Mouse (Mus musculus): ENCODE data around the gene Gdf9.

Gene Gdf9

DNA sequence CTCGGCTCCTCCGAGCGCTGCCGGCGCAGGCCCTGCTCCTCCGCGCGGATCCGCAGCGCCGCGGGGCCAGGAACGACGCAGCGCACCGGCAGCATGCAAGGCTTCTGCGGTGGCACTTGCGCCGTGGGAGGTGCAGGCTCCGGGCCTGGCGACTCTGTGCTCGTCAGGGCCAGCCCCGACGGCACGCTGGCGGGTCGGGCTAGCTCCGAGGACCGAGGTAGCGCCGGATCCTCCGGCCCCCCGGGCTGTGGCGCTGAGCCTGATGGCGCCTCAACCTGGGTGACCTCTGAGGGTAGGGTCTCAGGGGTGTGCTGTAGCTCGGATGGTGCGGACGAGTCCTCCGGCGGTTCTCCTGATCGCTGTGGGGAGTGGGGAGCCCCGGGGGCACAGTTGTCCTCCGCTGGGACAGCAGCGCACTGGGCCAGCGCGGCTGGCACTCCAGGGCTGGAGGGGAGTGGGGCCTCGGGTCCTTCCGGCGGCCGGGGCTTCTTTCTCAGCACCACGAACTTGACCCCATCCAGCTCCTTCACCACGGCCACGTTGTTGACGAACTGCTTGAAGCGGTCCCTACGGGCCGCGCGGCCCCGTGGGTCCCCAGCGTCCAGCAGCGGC lies 48.5 kb downstream of the Gdf9 start:
- no peak for DNase-seq

DNA sequence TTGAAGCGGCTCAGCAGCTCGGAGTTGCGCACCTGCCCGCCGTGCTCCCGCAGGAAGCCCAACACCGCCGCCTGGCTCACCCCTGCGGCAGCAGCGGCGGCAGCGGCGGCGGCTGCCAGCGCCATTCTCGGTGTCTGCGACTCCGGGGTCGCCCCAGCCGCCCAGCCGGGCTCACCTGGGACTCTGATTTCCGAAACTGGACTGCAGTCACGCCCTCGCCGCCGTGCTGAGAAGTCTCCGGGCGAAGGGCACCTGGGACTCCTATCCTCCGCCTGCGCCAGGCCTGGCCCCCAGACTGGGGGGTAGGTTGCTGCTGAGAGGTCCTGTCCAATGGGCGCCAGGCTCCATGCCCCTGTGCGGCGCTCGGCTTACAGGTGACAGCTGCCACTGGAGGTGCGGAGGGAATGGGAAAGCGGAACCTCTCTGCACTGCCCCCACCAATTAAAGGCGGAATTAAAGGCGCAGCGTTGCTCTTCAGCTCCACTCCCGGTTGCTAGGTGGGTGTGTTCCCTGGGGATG lies 49.0 kb downstream of the Gdf9 start, which contains the start of the genes Gm9945 and Sowaha:
TSS of gene Gm9945 (plus strand) at position 384 of the 519 bp plus-strand sequence.
TSS of gene Sowaha (minus strand) at position 492 of the 519 bp plus-strand sequence.
- no peak for DNase-seq

DNA sequence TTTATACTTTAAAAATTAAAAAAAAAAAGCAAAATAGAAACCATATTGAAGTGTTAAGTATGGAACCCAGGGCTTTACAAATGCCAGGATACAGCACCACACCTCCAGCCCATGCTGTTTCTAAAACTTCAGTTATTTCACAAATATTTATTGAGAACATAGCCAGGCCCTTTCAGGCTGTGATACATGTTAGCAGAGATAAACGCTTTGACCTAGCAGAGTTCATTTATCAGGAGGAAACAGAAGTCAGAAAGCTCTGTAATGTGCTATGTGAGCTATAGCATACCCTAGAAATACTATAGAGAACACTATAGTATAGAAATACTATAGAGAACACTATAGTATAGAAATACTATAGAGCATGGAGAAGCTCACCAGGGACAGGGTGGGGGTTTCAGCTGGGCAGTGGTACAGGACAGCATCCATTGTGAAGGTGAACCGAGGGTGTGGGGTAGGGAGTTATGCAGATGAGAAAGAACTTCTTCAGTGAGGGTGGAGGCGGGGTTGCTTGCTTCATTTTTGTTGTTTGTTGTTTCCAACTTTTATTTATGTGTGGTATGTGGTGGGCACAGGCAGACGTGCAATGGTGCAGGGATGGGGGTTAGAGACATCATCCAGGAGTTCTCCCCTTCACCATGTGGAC lies 50.4 kb downstream of the Gdf9 start:
- no peak for DNase-seq

DNA sequence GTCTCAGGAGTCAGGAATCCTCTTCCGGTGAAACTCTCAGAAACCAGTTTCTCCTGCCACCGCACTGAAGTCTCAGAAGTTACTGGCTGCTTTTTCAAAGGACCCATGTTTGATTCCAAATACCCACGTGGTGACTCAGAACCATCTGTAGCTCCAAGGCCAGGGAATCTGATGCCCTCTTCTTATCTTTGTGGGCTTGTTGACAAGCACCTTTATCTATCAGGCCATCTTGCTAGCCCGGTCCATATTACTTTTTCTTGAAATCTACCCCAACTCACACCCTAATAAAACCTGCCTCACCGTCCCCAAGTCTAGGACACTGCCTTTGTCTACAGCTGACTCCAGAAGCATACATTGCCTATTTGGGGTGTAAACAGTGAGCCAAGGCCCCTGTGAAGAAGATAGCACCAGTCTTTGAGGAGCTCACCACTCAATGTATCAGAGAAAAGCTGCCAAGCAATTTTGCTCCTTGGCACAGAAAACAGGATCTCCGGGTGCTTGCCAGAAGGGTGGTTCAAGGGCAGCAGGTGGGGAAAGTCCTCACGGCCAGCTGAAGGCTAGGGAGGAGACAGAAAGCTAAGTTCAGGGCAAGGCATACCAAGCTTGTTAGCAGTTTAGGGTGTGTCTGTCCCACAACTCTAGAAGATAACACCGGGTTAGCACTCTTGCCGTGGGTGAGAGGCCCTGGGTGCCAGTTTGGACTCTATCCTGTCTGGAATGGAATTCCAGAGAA lies 52.5 kb downstream of the Gdf9 start:
- no peak for DNase-seq

DNA sequence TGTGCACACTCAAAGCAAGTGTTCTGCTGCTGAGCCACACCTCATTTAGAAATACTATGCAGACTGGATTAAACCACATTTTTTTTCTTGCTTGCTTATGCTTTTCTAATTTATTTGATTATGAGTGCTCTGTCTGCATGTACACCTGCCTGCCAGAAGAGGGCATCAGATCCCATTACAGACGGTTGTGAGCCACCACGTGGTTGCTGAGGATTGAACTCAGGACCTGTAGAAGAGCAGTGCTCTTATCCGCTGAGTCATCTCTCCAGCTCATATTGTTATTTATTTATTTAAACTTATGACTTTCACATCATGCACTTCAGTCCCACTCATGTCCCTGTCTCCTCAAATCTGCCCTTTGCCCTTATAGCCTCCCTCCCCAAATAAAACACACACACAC lies 54.9 kb downstream of the Gdf9 start:
- no peak for DNase-seq

DNA sequence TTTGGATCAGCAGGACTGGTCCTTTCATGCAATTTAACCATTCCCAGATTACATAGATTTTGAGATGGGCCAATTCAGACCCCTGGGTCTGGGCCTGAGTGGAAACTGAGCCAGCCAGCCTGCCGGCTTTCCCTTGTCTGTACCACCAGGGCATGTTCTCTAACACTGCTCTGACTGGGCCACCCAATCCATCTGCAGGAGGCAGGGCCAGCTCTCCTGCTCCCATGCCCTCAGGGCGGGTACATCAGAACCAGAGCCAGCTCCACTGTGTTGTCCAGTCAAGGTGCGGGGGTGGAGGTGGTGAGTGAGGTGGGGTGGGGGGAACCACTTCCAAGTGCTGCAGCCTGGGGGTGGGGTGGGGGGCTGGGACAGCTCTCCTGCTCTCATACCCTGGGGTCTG lies 55.5 kb downstream of the Gdf9 start:
- DNase-seq, result no peak

DNA sequence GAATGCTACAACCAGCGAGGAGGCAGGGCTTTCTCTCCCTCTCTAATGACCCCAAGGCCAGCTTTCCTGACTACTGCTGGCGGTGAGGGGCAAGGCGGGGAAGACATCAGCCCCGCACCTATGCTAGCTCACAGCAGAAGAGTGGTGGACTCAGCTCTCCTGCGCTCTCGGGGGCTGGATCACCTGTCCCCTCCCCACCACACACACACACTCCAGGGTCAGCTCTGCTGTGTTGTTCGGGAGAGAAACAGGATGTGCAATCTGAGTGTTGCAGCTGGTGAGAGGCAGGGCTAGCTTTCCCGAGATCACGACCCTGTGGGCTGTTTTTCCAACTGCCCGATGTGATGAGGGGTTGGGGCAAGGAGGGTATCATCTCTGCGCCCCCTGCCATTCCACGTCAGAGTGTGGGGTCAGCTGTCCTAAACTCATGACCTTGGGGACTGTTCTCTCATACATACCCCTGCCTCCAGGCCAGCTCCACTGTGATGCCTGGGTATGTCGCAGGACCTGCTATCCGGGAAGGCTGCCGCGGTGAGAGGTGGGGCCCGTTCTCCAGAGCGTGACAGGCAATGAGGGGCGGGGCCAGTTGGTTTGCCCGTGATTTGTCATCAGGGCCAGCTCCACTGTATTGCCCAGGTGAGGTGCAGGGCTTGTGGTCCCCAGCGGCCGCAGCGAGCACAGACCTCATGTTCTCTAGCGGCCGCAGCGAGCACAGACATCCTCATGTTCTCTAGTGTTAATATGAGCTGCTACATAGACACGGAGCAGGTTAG lies 56.2 kb downstream of the Gdf9 start:
- no peak for DNase-seq

All from thymus, adult 18-20 months (tissue).